Mouse (Mus musculus): ENCODE measurements around the gene Sec16a.

- TF ChIP-seq CTCF (IDR thresholded peaks at IDR 0.05; ENCODE audit: borderline replicate concordance, extremely low read depth, insufficient read depth, insufficient read length): no peak
- TF ChIP-seq POLR2A (IDR thresholded peaks at IDR 0.05; ENCODE audit: borderline replicate concordance, extremely low read depth, insufficient read depth, insufficient read length, poor library complexity, severe bottlenecking): no peak
These were observed 46.0 kb downstream of the Sec16a start for GRCm38 (mm10) chr2:26398978-26399377.

All from brain, embryonic 14.5 days (tissue).